Mouse (Mus musculus) lung, postnatal 0 days (tissue): ENCODE results near the gene Tpo.

Experiments used
- CTCF ChIP-seq: IDR thresholded peaks from 2 replicates; pipeline ENCODE4 v1.5.1; 2016; ENCODE audit warnings: antibody characterized with exemption, mild to moderate bottlenecking
- EP300 ChIP-seq: IDR thresholded peaks from 2 replicates; pipeline ENCODE4 v1.6.1; 2016; ENCODE audit warnings: antibody characterized with exemption, mild to moderate bottlenecking, control low read depth

DNA sequence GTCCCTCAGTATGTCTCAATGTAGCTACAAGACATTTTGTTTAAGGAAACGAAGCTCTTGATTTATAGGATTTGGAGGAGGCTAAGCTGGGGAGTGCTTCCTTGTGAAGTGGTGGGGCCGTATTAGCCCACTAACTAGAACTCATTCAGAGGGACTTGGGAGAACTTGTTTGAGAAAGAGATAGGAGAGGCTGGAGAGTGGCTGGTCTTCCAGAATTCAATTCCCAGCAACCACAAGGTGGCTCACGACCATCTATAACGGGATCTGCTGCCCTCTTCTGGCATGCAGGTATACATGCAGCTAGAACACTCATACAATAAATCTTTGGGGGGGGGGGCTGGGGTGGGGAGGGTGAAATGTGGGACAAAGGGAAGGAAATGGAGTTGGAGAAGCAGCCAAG lies 92.3 kb downstream of the Tpo start:
- TF ChIP-seq EP300, result no peak
- TF ChIP-seq CTCF, result peak; percentile 88
